Mouse (Mus musculus) lung, adult 2 months (tissue): ENCODE results near the gene Raf1.

Experiments used
- CTCF ChIP-seq: fragments of 200-500 bp; IDR thresholded peaks from 2 replicates; pipeline ENCODE4 v1.5.1; 2011; ENCODE audit warnings: mild to moderate bottlenecking, low read length, control low read depth; ENCODE audit not compliant: insufficient read depth
- POLR2A ChIP-seq: fragments of 200-500 bp; IDR thresholded peaks from 2 replicates; pipeline ENCODE4 v1.6.1; 2011; ENCODE audit warnings: low read depth, mild to moderate bottlenecking, control low read depth, low read length, borderline replicate concordance; ENCODE audit errors: extremely low read depth

DNA sequence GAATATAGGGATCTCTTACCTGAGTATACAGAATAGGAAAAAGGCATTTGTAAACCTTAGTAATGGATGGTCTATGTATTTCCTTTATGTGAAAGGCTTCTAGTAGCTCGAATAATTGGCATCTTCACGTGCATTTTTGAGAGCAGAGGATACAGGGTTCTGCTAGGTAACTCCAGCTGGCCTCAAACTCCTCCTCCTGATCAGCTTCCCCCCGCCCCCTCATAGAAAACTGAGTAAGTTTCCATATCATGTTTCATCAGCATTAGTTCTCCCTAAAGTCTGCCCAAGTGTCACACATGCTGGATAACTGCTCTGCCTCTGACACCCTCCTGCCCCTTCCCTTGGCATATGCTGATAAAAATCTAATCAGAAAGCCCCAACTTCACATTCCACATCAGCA, 95.6 kb downstream of the Raf1 start:
- TF ChIP-seq CTCF (no peak), POLR2A (no peak)
